Mouse (Mus musculus) midbrain, postnatal 0 days (tissue): ENCODE measurements around the gene Ankib1. TPM values are rescaled to one million over a fixed set of nuclear protein-coding genes. Genes with fewer than 3 reads are reported as not detected.
"Not testable (repeated sequence)": the region's sequence is repeated elsewhere in the genome, so short reads cannot be mapped to it uniquely, and the experiment has no call there.

Experiments used
- ATAC-seq: fragments of 200-750 bp; cut with Nextera tagmentation; 2 replicates; pipeline ENCODE4 v1.8.0; 2017; ENCODE audit warnings: moderate number of reproducible peaks, mild to moderate bottlenecking, moderate TSS enrichment, moderate library complexity; ENCODE audit not compliant: low FRiP score
- DNase-seq: peaks from one replicate; pipeline ENCODE4 v3.0.0-alpha.2; 2015; ENCODE audit warnings: low spot score
- H3K27ac ChIP-seq: fragments of 300-500 bp; sonication (generic); 2 replicates; pipeline ENCODE4 v1.5.1; 2014; ENCODE audit warnings: low read depth, mild to moderate bottlenecking, low read length, mixed read lengths
- H3K27me3 ChIP-seq: fragments of 300-500 bp; sonication (generic); 2 replicates; pipeline ENCODE4 v1.6.1; 2014; ENCODE audit warnings: low read length, control low read depth, mixed read lengths; ENCODE audit not compliant: insufficient read depth
- H3K36me3 ChIP-seq: fragments of 300-500 bp; sonication (generic); 2 replicates; pipeline ENCODE4 v1.6.1; 2014; ENCODE audit warnings: low read length, control low read depth, mixed read lengths; ENCODE audit not compliant: insufficient read depth
- H3K4me1 ChIP-seq: fragments of 300-500 bp; sonication (generic); 2 replicates; pipeline ENCODE4 v1.6.1; 2014; ENCODE audit warnings: mild to moderate bottlenecking, control low read depth, antibody characterized with exemption, low read length, mixed read lengths; ENCODE audit not compliant: insufficient read depth
- H3K4me2 ChIP-seq: fragments of 300-500 bp; sonication (generic); 2 replicates; pipeline ENCODE4 v1.6.1; 2014; ENCODE audit warnings: low read depth, mild to moderate bottlenecking, low read length, mixed read lengths; ENCODE audit not compliant: poor library complexity, severe bottlenecking
- H3K4me3 ChIP-seq: fragments of 300-500 bp; sonication (generic); 2 replicates; pipeline ENCODE4 v1.5.1; 2014; ENCODE audit warnings: low read depth, mild to moderate bottlenecking, low read length, moderate library complexity
- H3K9ac ChIP-seq: fragments of 300-500 bp; sonication (generic); replicated peaks from 2 replicates; pipeline ENCODE4 v1.6.1; 2014; ENCODE audit warnings: mild to moderate bottlenecking, low read length, moderate library complexity, mixed read lengths; ENCODE audit not compliant: poor library complexity, severe bottlenecking
- H3K9me3 ChIP-seq: fragments of 300-500 bp; sonication (generic); 2 replicates; pipeline ENCODE4 v1.6.1; 2016; ENCODE audit warnings: low read length, control low read depth
- CTCF ChIP-seq: IDR thresholded peaks from 2 replicates; pipeline ENCODE4 v1.5.1; 2016; ENCODE audit warnings: antibody characterized with exemption, mild to moderate bottlenecking
- WGBS: fragments of 180-500 bp; shearing (Covaris S2); extraction: QIAGEN DNeasy Blood & Tissue Kit; methylation state at CpG from one replicate; pipeline ENCODE4 v1.1.7; 2014; 5-methylcytosine and 5-hydroxymethylcytosine counted together
- polyA plus RNA-seq: library from polyadenylated mRNA; unstranded; fragments of >200 nt; fragmentation: Nextera tagmentation; extraction: Ambion mirVana; gene quantifications from 2 replicates; pipeline ENCODE4 v1.2.1, GENCODE M21; 2015
- total RNA-seq: library from RNA; depleted of rRNA; stranded (reverse); fragments of >200 nt; gene quantifications from 2 replicates; pipeline ENCODE4 v1.2.3, GENCODE M21; 2014

Ankib1 gene
- total and polyA plus RNA-seq, 2 experiments from 2014 or later, result 16.0 to 56.9 TPM

DNA sequence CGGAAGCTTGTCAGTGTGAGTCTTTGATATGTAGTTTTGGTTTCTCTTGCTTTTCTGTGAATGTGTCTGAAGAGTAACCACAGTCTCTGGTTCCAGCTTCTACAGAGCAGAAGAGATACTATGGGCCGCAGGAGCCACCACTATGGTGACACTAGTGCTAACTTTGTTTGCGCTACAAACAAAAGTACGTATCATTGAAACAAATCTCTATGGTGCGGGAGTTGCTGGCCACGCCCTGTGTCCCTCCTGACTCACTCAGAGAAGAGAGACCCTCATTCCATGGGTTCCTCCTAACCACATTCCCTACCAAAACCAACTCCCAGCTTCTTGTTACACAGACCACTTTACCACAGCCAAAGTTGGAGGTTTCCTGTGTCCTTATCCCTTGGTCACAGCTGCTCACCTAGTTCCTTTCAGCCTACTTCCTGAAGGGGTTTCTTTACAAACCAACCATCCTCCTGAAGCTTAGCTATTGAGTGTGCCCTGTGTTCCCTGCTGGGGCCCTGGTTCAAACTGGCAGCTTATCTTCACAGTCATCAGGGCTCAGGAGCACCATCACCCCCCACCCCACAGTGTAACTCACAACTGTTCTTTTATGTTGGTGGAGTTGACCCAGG lies 132.7 kb downstream of the Ankib1 start:
- no peak for DNase-seq
- no peak for ATAC-seq
- Histone ChIP-seq H3K4me3 (no peak overlapping the region), H3K4me2 (no peak overlapping the region), H3K27ac (no peak overlapping the region), H3K36me3 (no peaks in the 10 kb centered on the region), H3K9ac (no peak overlapping the region), H3K4me1 (no peaks in the 10 kb centered on the region), H3K27me3 (no peaks in the 10 kb centered on the region), H3K9me3 (no peaks in the 10 kb centered on the region)
- 90% methylated on average over 6 of the region's 6 CpGs for WGBS
- TF ChIP-seq CTCF, result no peak

DNA sequence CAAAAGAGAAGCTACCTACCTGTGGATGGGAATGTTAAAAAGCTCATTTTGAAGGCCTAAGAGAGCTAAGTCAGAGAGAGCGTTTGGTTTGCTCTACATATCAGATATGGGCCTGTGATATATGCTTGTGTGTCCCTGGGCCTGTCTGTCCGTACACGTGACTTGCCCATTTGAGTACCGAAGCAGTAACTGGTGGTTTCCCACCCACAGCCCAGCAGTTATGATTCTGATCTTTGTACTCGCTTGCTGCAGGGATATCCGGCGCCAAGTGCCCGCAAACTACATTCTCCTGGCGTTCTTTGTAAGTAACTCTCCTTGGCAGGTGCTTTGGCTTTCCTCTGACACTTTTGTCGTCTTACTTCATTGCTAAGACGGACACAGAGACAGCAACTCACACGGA lies 136.1 kb downstream of the Ankib1 start:
- H3K4me1 ChIP-seq, result no peaks in the 10 kb centered on the region
- TF ChIP-seq CTCF, result no peak
- no peaks in the 10 kb centered on the region for H3K9me3 ChIP-seq
- H3K27ac ChIP-seq, result no peak overlapping the region
- H3K9ac ChIP-seq, result no peak overlapping the region
- H3K36me3 ChIP-seq, result no peaks in the 10 kb centered on the region
- H3K4me3 ChIP-seq, result no peak overlapping the region
- ATAC-seq, result no peak
- DNase-seq, result no peak
- H3K27me3 ChIP-seq, result no peaks in the 10 kb centered on the region
- no peak overlapping the region for H3K4me2 ChIP-seq
- 88% methylated on average over 12 of the region's 12 CpGs for WGBS

DNA sequence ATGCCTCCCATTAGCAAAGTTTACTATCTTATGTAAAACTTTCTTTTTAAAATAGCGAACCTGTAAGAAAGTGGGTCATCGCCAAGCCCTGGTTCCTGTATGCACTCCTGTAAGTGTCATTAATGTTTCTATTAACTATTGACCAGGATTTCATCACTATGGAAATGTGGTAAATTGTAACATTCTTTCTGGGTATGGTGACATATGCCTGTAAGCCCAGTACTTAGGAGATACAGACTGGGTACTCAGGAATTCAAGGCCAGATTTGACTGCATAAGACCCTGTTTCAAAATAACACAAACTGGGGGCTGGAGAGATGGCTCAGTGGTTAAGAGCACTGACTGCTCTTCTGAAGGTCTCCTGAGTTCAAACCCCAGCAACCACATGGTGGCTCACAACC lies 137.5 kb downstream of the Ankib1 start:
- H3K9me3 ChIP-seq, result no peaks in the 10 kb centered on the region
- H3K27me3 ChIP-seq, result no peaks in the 10 kb centered on the region
- H3K27ac ChIP-seq, result no peak overlapping the region
- H3K4me1 ChIP-seq, result no peaks in the 10 kb centered on the region
- no peak for DNase-seq
- TF ChIP-seq CTCF, result no peak
- no peak overlapping the region for H3K4me3 ChIP-seq
- no peaks in the 10 kb centered on the region for H3K36me3 ChIP-seq
- no peak overlapping the region for H3K9ac ChIP-seq
- ATAC-seq, result no peak
- WGBS, result 92% methylated on average over 2 of the region's 2 CpGs
- H3K4me2 ChIP-seq, result no peak overlapping the region

DNA sequence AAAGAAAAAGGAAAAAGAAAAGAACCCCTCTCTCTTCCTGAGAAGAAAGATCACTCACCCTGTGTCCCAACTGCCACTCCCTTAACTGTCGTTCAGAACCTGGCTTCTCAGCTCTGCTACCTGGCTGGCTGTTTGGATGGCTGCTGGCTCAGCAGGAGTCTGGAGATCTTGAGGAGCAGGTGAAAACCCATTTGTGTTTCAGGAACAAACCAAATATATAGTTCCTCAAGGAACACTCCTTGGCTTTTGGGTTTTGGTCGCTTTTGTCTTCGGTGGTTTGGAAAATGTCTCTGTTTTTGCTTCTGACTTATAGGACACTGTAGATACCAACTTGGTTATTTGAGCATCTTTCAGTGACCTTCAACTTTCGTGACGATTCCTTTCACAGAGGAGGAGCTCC lies 145.6 kb downstream of the Ankib1 start, which contains the start of gene Gatad1:
Gene Gatad1, minus strand, starts transcription at position 101 of the 400 bp plus-strand sequence.
- Histone ChIP-seq H3K4me1 (no peaks in the 10 kb centered on the region), H3K9ac (no peak within 1 kb of the TSS), H3K4me3 (no peak within 1 kb of the TSS), H3K27me3 (no peaks in the 10 kb centered on the region), H3K27ac (no peak within 1 kb of the TSS), H3K9me3 (no peaks in the 10 kb centered on the region), H3K4me2 (no peak within 1 kb of the TSS), H3K36me3 (no peaks in the 10 kb centered on the region)
- no peak for DNase-seq
- 82% methylated on average over 5 of the region's 5 CpGs for WGBS
- no peak for ATAC-seq
- TF ChIP-seq CTCF, result no peak

DNA sequence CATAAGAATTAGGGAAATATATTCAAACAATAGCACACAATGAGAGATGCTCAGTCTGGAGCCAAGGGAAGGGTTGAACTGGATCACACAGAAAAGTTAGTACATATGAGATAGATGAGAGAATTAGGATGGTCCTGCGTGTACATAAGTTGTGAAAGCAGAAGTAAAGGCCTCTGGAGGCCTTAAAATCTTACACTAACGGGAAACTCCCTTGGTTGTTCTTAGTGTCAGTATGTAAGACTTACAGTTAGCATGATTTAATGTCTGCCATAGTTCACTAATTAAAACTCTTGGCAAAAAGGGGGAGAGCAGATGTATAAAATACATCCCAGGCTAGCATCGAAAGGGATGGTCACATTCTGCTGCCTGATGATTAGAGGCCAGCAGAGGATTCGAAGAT lies 148.9 kb downstream of the Ankib1 start:
- no peak for DNase-seq
- Histone ChIP-seq H3K9me3 (no peaks in the 10 kb centered on the region), H3K9ac (no peak overlapping the region), H3K27ac (no peak overlapping the region), H3K36me3 (no peaks in the 10 kb centered on the region), H3K4me1 (no peaks in the 10 kb centered on the region), H3K4me3 (no peak overlapping the region), H3K27me3 (no peaks in the 10 kb centered on the region), H3K4me2 (no peak overlapping the region)
- ATAC-seq, result no peak
- TF ChIP-seq CTCF, result no peak
- WGBS, result 93% methylated on average over 4 of the region's 4 CpGs

DNA sequence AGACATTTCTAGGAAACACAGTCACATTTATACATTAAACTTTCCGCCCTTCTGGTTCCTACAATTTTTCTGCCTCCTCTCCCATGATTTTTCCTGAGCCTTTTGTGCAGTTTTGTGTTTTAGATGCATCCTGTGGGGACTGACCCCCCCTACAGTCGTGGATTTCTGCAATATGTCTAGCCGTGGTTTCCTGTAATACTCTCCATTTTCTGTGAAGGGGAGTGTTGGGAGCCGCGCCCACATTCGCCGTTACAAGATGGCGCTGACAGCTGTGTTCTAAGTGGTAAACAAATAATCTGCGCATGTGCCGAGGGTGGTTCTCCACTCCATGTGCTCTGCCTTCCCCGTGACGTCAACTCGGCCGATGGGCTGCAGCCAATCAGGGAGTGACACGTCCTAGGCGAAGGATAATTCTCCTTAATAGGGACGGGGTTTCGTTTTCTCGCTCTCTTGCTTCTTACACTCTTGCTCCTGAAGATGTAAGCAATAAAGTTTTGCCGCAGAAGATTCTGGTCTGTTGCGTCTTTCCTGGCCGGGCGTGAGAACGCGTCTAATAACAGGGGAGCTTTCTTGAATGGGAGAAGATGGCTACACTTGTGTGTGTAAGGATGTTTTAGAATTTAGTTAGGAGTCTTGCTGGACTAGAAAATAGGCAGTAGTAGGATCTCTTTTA lies 149.7 kb downstream of the Ankib1 start:
- not testable (repeated sequence) for ATAC-seq, H3K9ac ChIP-seq

More for the DNA sequence above, 149.7 kb downstream of the Ankib1 start:
- H3K4me3 ChIP-seq, DNase-seq, H3K36me3 ChIP-seq, H3K9me3 ChIP-seq, H3K27me3 ChIP-seq, H3K4me1 ChIP-seq, H3K27ac ChIP-seq, H3K4me2 ChIP-seq: not testable (repeated sequence)
- 96% methylated on average over 14 of the region's 25 CpGs for WGBS
